Mouse (Mus musculus) G1E (cell line): ENCODE measurements around the gene Mfng. TPM values are rescaled to one million over a fixed set of nuclear protein-coding genes. Genes with fewer than 3 reads are reported as not detected.

Experiments
- ATAC-seq: 2 replicates; pipeline ENCODE4 v1.8.0; 2016; ENCODE audit warnings: mild to moderate bottlenecking; ENCODE audit not compliant: insufficient number of reproducible peaks, poor library complexity, low FRiP score, severe bottlenecking; ENCODE audit errors: extremely low read depth
- DNase-seq: peaks from one replicate; pipeline ENCODE4 v3.0.0; 2012; ENCODE audit warnings: low spot score
- H3K27me3 ChIP-seq: 2 replicates; pipeline ENCODE4 v1.6.1; 2012; ENCODE audit warnings: mild to moderate bottlenecking, low read length, inconsistent platforms; ENCODE audit not compliant: insufficient read depth
- H3K36me3 ChIP-seq: replicated peaks from 2 replicates; pipeline ENCODE3; 2012; ENCODE audit warnings: mild to moderate bottlenecking, inconsistent platforms
- H3K4me1 ChIP-seq: 2 replicates; pipeline ENCODE4 v1.6.1; 2012; ENCODE audit warnings: low read depth, low read length, inconsistent platforms, mixed read lengths; ENCODE audit not compliant: insufficient read depth
- H3K4me3 ChIP-seq: 2 replicates; pipeline ENCODE4 v1.5.1; 2012; ENCODE audit warnings: low read depth, mild to moderate bottlenecking, inconsistent platforms, low read length, moderate library complexity, mixed read lengths
- H3K9me3 ChIP-seq: replicated peaks from 2 replicates; pipeline ENCODE4 v1.6.1; 2012; ENCODE audit warnings: inconsistent platforms
- CTCF ChIP-seq: IDR thresholded peaks from 2 replicates; pipeline ENCODE4 v1.5.1; 2012; ENCODE audit warnings: low read depth, low read length, inconsistent platforms, mixed read lengths
- GATA1 ChIP-seq: IDR thresholded peaks from 2 replicates; pipeline ENCODE4 v1.6.1; 2012; ENCODE audit warnings: borderline replicate concordance, low read length, inconsistent platforms, mixed read lengths
- GATA2 ChIP-seq: IDR thresholded peaks from 2 replicates; pipeline ENCODE4 v1.6.1; 2012; ENCODE audit warnings: low read depth, low read length, inconsistent platforms, borderline replicate concordance
- POLR2AphosphoS5 ChIP-seq: IDR thresholded peaks from 2 replicates; pipeline ENCODE4 v1.6.1; 2012; ENCODE audit warnings: low read depth, low read length, inconsistent platforms; ENCODE audit not compliant: insufficient replicate concordance
- TAL1 ChIP-seq: conservative IDR thresholded peaks from 2 replicates; pipeline ENCODE4 v1.6.1; 2012; ENCODE audit warnings: low read depth, low read length, inconsistent platforms, mixed read lengths
- polyA plus RNA-seq: library from polyadenylated mRNA; stranded (reverse); fragments of >175 nt; gene quantifications from 2 replicates; pipeline ENCODE4 v1.2.3, GENCODE M21; 2012
- total RNA-seq, 2 experiments: library from RNA; stranded (forward) in 1 of 2; stranded (reverse) in 1 of 2; fragments of 200-1000 nt in 1 of 2; fragments of >200 nt in 1 of 2; fragmentation: Nextera tagmentation in 1 of 2; gene quantifications; 2 replicates each; pipeline ENCODE4 v1.2.3; 2014 to 2017

Gene Mfng
- total RNA-seq (2014; fragmentation: Nextera tagmentation) (not detected in 2 replicates), total RNA-seq (2017) (not detected in 2 replicates), polyA plus RNA-seq (not detected in 2 replicates)

- Histone ChIP-seq H3K27me3 (peaks cover 8% of the 10 kb centered on the region; the same call in 1 of the 2 replicates), H3K4me1 (no peaks in the 10 kb centered on the region), H3K4me3 (no peak within 1 kb of the TSS), H3K9me3 (peaks cover 15% of the 10 kb centered on the region), H3K36me3 (no peaks in the 10 kb centered on the region)
- ATAC-seq (no peak), DNase-seq (no peak)
- TF ChIP-seq CTCF: no peak
- no peak for TF ChIP-seq GATA2
- TF ChIP-seq POLR2AphosphoS5: no peak
- TF ChIP-seq TAL1: no peak
- no peak for TF ChIP-seq GATA1
Observed at GRCm38 (mm10) chr15:78773290-78773729, at the start of gene Mfng. Gene Mfng, minus strand, starts transcription at chr15:78773475.

GRCm38 (mm10) chr15:78816074-78816391, 42.8 kb upstream of the Mfng start:
- H3K4me1 ChIP-seq: no peaks in the 10 kb centered on the region
- TF ChIP-seq GATA1: no peak
- no peak for TF ChIP-seq POLR2AphosphoS5
- TF ChIP-seq TAL1: no peak
- no peak for TF ChIP-seq CTCF
- TF ChIP-seq GATA2: no peak
- H3K4me3 ChIP-seq: no peak overlapping the region
- no peaks in the 10 kb centered on the region for H3K36me3 ChIP-seq
- H3K27me3 ChIP-seq: no peaks in the 10 kb centered on the region; the same call in 1 of the 2 replicates
- DNase-seq: no peak
- ATAC-seq: no peak
- no peaks in the 10 kb centered on the region for H3K9me3 ChIP-seq

- H3K4me1 ChIP-seq: no peaks in the 10 kb centered on the region
- TF ChIP-seq POLR2AphosphoS5 (no peak), GATA1 (no peak), GATA2 (no peak), TAL1 (no peak), CTCF (no peak)
- no peaks in the 10 kb centered on the region for H3K9me3 ChIP-seq
- DNase-seq: no peak
- no peaks in the 10 kb centered on the region for H3K36me3 ChIP-seq
- no peak overlapping the region for H3K4me3 ChIP-seq
- ATAC-seq: no peak
- peaks cover under 1% of the 10 kb centered on the region; the same call in 1 of the 2 replicates for H3K27me3 ChIP-seq
Observed at GRCm38 (mm10) chr15:78815314-78816073, 42.2 kb upstream of the Mfng start.

- DNase-seq: no peak
- TF ChIP-seq TAL1: no peak
- TF ChIP-seq CTCF: no peak
- TF ChIP-seq GATA1: no peak
- ATAC-seq: no peak
- Histone ChIP-seq H3K4me1 (no peaks in the 10 kb centered on the region), H3K27me3 (0 out of 2 replicates have a peak, but pooled peaks cover 5% of the 10 kb centered on the region), H3K36me3 (no peaks in the 10 kb centered on the region), H3K4me3 (no peak overlapping the region), H3K9me3 (no peaks in the 10 kb centered on the region)
Observed at GRCm38 (mm10) chr15:78813603-78814002, 40.3 kb upstream of the Mfng start.

- Histone ChIP-seq H3K4me1 (no peaks in the 10 kb centered on the region), H3K27me3 (peaks cover 12% of the 10 kb centered on the region; the same call in 1 of the 2 replicates), H3K4me3 (no peak overlapping the region), H3K36me3 (no peaks in the 10 kb centered on the region), H3K9me3 (no peaks in the 10 kb centered on the region)
- ATAC-seq (no peak), DNase-seq (no peak)
- TF ChIP-seq CTCF (no peak), GATA1 (no peak), GATA2 (no peak), TAL1 (no peak), POLR2AphosphoS5 (no peak)
Observed at GRCm38 (mm10) chr15:78810146-78810545, 36.9 kb upstream of the Mfng start.

- ATAC-seq (no peak), DNase-seq (no peak)
- Histone ChIP-seq H3K4me1 (no peaks in the 10 kb centered on the region), H3K36me3 (no peaks in the 10 kb centered on the region), H3K27me3 (peaks cover 12% of the 10 kb centered on the region; the same call in 1 of the 2 replicates), H3K9me3 (no peaks in the 10 kb centered on the region), H3K4me3 (no peak overlapping the region)
- TF ChIP-seq CTCF (no peak), TAL1 (no peak), POLR2AphosphoS5 (no peak), GATA2 (no peak), GATA1 (no peak)
Observed at GRCm38 (mm10) chr15:78809739-78810138, 36.5 kb upstream of the Mfng start.

GRCm38 (mm10) chr15:78808980-78809379, 35.7 kb upstream of the Mfng start:
- Histone ChIP-seq H3K36me3 (no peaks in the 10 kb centered on the region), H3K4me1 (no peaks in the 10 kb centered on the region), H3K9me3 (no peaks in the 10 kb centered on the region), H3K27me3 (peaks cover 13% of the 10 kb centered on the region; the same call in 1 of the 2 replicates), H3K4me3 (no peak overlapping the region)
- DNase-seq (no peak), ATAC-seq (no peak)
- TF ChIP-seq TAL1: no peak
- TF ChIP-seq CTCF: no peak
- TF ChIP-seq GATA1: no peak
- TF ChIP-seq POLR2AphosphoS5: no peak
- no peak for TF ChIP-seq GATA2
